Mouse (Mus musculus) heart, adult 2 months (tissue): ENCODE results near the gene Lyzl4. TPM values are rescaled to one million over a fixed set of nuclear protein-coding genes. Genes with fewer than 3 reads are reported as not detected.

Experiments used
- DNase-seq, 2 experiments: peaks; one replicate each; pipeline ENCODE4 v3.0.0; 2021
- H3K27ac ChIP-seq: fragments of 200-600 bp; 2 replicates; pipeline ENCODE4 v1.8.1; 2022
- H3K27me3 ChIP-seq: fragments of 200-500 bp; 2 replicates; pipeline ENCODE4 v1.6.1; 2012; ENCODE audit warnings: mild to moderate bottlenecking, low read length, inconsistent platforms, mixed read lengths; ENCODE audit not compliant: control insufficient read depth, insufficient read depth
- H3K36me3 ChIP-seq: fragments of 200-500 bp; 2 replicates; pipeline ENCODE4 v1.6.1; 2012; ENCODE audit warnings: low read length, inconsistent platforms; ENCODE audit not compliant: control insufficient read depth, insufficient read depth
- H3K4me1 ChIP-seq: fragments of 200-500 bp; 2 replicates; pipeline ENCODE4 v1.6.1; 2011; ENCODE audit warnings: low read length; ENCODE audit not compliant: control insufficient read depth, insufficient read depth
- H3K4me3 ChIP-seq: fragments of 200-600 bp; 2 replicates; pipeline ENCODE4 v1.8.1; 2022
- H3K79me2 ChIP-seq: fragments of 200-500 bp; replicated peaks from 2 replicates; pipeline ENCODE4 v1.6.1; 2012; ENCODE audit warnings: mild to moderate bottlenecking, inconsistent platforms, low read length, moderate library complexity, mixed read lengths; ENCODE audit not compliant: control insufficient read depth, insufficient read depth
- H3K9ac ChIP-seq: fragments of 200-500 bp; 2 replicates; pipeline ENCODE4 v1.6.1; 2012; ENCODE audit warnings: low read depth, mild to moderate bottlenecking, control low read depth, inconsistent platforms, low read length, mixed read lengths
- CTCF ChIP-seq: fragments of 200-600 bp; IDR thresholded peaks from 2 replicates; pipeline ENCODE4 v1.8.1; 2022; ENCODE audit warnings: antibody characterized with exemption, mild to moderate bottlenecking, moderate library complexity
- EP300 ChIP-seq: fragments of 200-500 bp; IDR thresholded peaks from 2 replicates; pipeline ENCODE4 v1.6.1; 2011; ENCODE audit warnings: low read depth, low read length, control low read depth; ENCODE audit not compliant: insufficient read depth
- POLR2A ChIP-seq: fragments of 200-500 bp; IDR thresholded peaks from 2 replicates; pipeline ENCODE4 v1.6.1; 2011; ENCODE audit warnings: mild to moderate bottlenecking, low read depth, low read length, control low read depth; ENCODE audit not compliant: insufficient read depth
- WGBS: fragments of 180-500 bp; shearing (Covaris S2); methylation state at CpG from one replicate; pipeline ENCODE4 v1.1.7; 2018; 5-methylcytosine and 5-hydroxymethylcytosine counted together
- intact Hi-C: fragments of 180-260 bp; cut with DNase I; formaldehyde crosslinking; loops from one replicate; pipeline ENCODE4 v1.15.1; 2025
- polyA plus RNA-seq: library from polyadenylated mRNA; depleted of rRNA; stranded (reverse); fragments of >200 nt; gene quantifications from 2 replicates; pipeline ENCODE4 v1.2.3, GENCODE M21; 2012
- total RNA-seq, 2 experiments: library from RNA; stranded (reverse); gene quantifications; 2 replicates each; pipeline ENCODE4 v1.2.3; 2021

The Lyzl4 gene
- total and polyA plus RNA-seq, 3 experiments: 0.12 TPM; not detected in 2

DNA sequence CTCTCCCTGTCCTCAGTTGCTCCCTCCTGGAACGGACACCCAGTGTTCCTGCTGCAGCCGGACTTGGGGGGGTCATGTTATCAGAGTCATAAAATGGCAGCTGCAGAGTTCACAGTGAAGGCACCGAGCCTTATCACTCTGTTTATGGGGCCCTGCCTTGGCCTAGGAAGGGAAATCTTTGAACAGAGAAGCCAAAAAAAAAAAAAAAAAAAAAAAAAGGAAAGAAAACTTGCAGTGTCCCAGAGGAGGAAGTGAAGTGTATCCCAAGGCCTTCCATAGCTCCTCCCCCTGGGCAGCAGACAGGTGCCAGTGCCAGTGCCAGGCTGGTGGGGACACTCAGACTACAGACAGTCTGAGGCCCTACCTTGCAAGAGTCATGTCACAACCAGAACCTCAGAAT is 3.0 kb upstream of the Lyzl4 start:
- Histone ChIP-seq H3K27me3 (peaks cover 8% of the 10 kb centered on the region), H3K9ac (no peak overlapping the region), H3K36me3 (no peaks in the 10 kb centered on the region), H3K4me1 (no peaks in the 10 kb centered on the region), H3K79me2 (no peaks in the 10 kb centered on the region), H3K4me3 (no peak overlapping the region), H3K27ac (no peak overlapping the region)
- WGBS: 39% methylated on average over 3 of the region's 3 CpGs
- intact Hi-C loops: no loop called here
- TF ChIP-seq CTCF (no peak), POLR2A (no peak)
- DNase-seq: no peak

DNA sequence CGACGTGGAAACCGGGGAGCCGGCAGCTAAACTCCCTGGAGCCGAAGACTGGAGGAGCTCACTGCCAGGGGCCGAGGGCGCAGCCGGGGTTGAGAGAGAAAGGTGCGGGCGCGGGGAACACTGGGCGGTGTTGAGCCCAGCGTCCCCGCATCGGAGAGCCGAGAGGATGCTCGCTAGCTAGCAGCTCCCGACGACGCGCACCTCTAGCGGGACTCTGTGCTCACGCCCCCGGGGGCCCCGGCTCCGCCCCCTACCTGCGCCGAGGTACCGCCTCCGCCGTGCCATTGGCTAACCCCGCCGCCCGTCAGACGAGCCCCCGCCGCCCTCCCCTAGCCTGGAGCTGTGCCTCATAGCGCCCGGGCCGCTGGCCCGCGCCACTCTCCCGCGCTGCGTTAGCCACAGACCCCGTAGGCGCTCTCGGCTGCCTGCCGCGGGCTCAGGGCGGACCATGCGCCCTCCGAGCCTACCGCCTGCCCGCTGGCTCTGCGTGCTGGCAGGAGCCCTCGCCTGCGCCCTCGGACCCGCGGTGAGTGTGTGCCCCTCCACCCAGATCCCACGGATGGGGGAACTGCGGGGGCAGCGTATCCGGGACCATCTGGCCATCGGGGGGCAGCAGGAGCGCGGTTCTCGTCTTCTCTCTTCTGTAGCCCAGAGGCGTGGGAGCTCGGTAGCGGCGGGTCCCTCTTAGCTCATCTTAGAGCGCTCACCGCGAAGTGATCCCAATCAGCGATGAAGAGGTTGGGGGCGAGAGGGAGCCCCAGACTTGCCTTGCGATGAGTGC is 695 bp upstream of the Lyzl4 start, which contains the start of gene Vipr1:
Gene Vipr1 (plus strand): TSS at position 316 of the 781 bp plus-strand sequence.
- H3K4me3 ChIP-seq: peak within 1 kb of the TSS; percentile 46
- intact Hi-C loops: loop anchor here (2.0 kb wide), 1 partner anchor 36 kb away; no protein-coding TSS in a partner anchor
- H3K27ac ChIP-seq: no peak within 1 kb of the TSS; the same call in 1 of the 2 replicates
- H3K27me3 ChIP-seq: peaks cover 8% of the 10 kb centered on the region
- peak; percentile 70 to 74 for DNase-seq
- TF ChIP-seq EP300 (no peak), CTCF (0 out of 2 replicates have a peak, but pooled peaks have one; percentile 6)
- no peaks in the 10 kb centered on the region for H3K4me1 ChIP-seq
- no peaks in the 10 kb centered on the region for H3K36me3 ChIP-seq
- H3K9ac ChIP-seq: peak within 1 kb of the TSS; percentile 69
- H3K79me2 ChIP-seq: no peaks in the 10 kb centered on the region
- under 1% methylated on average over 78 of the region's 79 CpGs for WGBS

DNA sequence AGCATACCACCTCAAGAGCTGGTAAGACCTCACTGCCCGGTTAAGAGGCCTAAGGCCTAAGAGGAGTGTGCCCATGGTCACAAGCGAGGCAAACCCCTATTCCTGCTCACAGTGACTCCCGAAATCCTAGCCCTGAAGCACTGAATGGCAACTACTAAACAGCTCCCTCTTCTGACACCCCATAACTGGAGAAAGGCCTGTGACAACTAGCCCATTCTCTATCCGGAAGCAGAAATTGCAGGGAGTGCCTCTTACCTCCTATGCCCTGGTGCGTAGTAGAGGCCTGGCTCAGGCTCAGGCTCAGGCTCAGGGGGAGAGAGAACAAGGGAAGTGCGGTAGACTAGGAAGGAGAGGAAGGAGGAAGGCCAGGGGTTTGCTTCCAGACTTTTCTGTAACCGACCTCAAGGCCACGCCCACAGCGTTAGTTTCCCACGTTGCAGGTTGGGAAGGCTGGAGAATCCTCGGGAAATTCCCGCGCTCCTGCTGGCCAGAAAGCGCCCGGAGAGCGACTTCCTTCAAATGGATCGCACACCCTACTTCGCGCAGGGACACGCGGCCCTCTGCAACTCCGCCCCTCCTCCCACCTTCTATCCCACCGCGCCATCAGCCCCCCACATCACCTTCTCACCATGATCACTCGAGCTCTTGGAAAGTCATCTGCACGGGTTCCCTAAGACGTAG is 521 bp downstream of the Lyzl4 start:
- Histone ChIP-seq H3K4me3 (peak overlapping the region; percentile 46), H3K36me3 (no peaks in the 10 kb centered on the region), H3K27ac (no peak overlapping the region), H3K4me1 (no peaks in the 10 kb centered on the region; the same call in 1 of the 2 replicates), H3K27me3 (peaks cover 8% of the 10 kb centered on the region), H3K9ac (peak overlapping the region; percentile 10; the same call in 1 of the 2 replicates), H3K79me2 (no peaks in the 10 kb centered on the region)
- intact Hi-C loops: no loop called here
- DNase-seq: peak; percentile 31 to 44
- WGBS: 17% methylated on average over 27 of the region's 27 CpGs
- TF ChIP-seq POLR2A: no peak
- TF ChIP-seq EP300: no peak
- no peak for TF ChIP-seq CTCF

DNA sequence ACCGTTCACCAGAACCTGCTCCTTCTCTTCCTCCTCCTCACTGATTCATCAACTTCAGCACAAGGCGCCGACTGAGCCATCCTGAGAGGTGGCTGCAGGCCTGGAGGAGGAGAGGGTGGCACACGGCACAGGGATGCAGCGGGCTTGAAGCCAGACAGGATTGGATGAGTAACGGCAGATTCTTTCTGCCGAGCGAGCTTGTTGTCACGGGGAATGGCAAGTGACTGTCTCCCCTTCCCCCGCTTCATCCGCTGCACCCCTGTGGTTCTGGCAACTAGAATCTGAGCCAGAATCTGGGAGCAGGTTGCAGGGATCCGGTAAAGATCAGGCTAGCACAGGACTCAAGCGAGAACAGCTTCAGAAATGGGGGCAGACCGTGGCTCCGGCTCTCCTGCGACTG is 2.1 kb downstream of the Lyzl4 start:
- intact Hi-C loops: no loop called here
- no peak for DNase-seq
- TF ChIP-seq EP300: no peak
- TF ChIP-seq POLR2A: no peak
- no peak for TF ChIP-seq CTCF
- 65% methylated on average over 16 of the region's 16 CpGs for WGBS
- Histone ChIP-seq H3K79me2 (no peaks in the 10 kb centered on the region), H3K27me3 (peaks cover 8% of the 10 kb centered on the region), H3K4me3 (no peak overlapping the region), H3K36me3 (no peaks in the 10 kb centered on the region), H3K9ac (no peak overlapping the region), H3K27ac (no peak overlapping the region), H3K4me1 (no peaks in the 10 kb centered on the region; the same call in 1 of the 2 replicates)

DNA sequence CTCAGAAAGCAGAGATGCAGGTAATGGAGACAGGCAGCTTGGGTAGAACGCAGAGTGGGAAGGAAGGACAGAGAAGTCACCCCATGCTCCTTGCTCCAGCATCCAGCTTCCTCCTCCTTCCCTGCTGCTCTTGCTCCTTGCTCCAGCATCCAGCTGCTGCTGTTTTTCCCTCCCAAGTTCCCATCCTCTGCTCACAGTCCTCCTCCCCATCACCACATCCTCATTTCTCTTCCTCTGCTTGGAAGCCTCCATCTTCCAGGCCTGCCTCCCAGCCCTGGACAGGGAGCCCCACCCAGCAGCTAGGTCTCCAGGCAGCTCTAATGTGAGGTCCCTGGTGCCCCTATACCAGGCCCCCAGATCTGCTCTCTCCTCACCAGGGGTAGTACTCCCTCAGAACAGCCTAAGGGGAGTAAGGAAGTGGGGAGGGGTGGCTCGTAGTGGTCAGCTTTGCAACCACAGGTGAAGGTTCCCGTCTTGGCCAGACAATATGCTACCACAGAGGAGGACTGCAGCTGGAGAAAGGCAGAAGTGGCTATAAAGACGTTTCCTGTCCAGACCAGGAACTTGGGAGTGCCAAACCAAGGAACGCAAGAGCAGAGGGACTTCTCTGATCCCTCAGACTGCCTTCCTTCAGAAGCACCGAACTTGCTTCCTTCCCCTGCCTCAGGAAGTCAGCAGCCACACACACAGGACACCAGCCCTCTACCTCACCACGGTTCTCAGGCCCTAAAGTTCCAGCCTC is 5.9 kb downstream of the Lyzl4 start:
- TF ChIP-seq POLR2A: no peak
- TF ChIP-seq CTCF: no peak
- TF ChIP-seq EP300: no peak
- WGBS: 40% methylated on average over 7 of the region's 7 CpGs
- no peaks in the 10 kb centered on the region for H3K27me3 ChIP-seq

DNA sequence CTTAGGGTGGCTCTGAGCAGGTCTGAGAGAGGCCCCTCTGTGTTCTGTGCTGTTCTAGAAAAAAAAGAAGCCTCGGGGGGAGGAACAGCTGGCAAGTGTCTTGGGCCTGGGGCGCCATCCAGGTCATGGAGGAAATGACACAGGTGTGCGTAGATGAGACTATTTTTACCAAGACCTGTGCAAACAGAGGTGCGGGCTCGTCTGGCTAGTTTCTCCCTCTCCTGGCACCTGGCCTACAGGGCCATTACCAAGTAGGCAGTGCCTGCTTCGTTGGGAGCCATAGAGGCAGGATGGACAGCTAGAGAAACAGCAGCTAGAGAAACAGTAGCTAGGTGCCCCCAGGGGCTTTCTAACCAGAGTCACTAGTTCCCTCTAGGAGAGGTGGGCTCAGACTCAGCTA is 8.6 kb downstream of the Lyzl4 start:
- intact Hi-C loops: no loop called here
- TF ChIP-seq CTCF (no peak), EP300 (no peak), POLR2A (no peak)

More for the DNA sequence above, 5.9 kb downstream of the Lyzl4 start:
- Histone ChIP-seq H3K36me3 (no peaks in the 10 kb centered on the region), H3K9ac (no peak overlapping the region), H3K4me3 (no peak overlapping the region), H3K4me1 (peaks cover 2% of the 10 kb centered on the region), H3K27ac (no peak overlapping the region), H3K79me2 (no peaks in the 10 kb centered on the region)
- intact Hi-C loops: no loop called here
- DNase-seq: peak; percentile 35 to 44

More for the DNA sequence above, 8.6 kb downstream of the Lyzl4 start:
- no peaks in the 10 kb centered on the region for H3K36me3 ChIP-seq
- H3K27me3 ChIP-seq: no peaks in the 10 kb centered on the region
- no peak overlapping the region for H3K4me3 ChIP-seq
- WGBS: 83% methylated on average over 6 of the region's 6 CpGs
- DNase-seq: no peak
- no peak overlapping the region for H3K9ac ChIP-seq
- H3K79me2 ChIP-seq: no peaks in the 10 kb centered on the region
- H3K27ac ChIP-seq: no peak overlapping the region
- peaks cover 2% of the 10 kb centered on the region for H3K4me1 ChIP-seq
